Mouse (Mus musculus) heart, postnatal 0 days (tissue): ENCODE data around the gene Gpatch1.
A peak's percentile ranks its signal among the peaks of the same experiment; 100 is the strongest.

Experiments
- CTCF ChIP-seq: IDR thresholded peaks from 2 replicates; pipeline ENCODE4 v1.5.1; 2016; ENCODE audit warnings: antibody characterized with exemption, control low read depth, low read depth
- EP300 ChIP-seq: IDR thresholded peaks from 2 replicates; pipeline ENCODE4 v1.6.1; 2016; ENCODE audit warnings: antibody characterized with exemption, low read depth

DNA sequence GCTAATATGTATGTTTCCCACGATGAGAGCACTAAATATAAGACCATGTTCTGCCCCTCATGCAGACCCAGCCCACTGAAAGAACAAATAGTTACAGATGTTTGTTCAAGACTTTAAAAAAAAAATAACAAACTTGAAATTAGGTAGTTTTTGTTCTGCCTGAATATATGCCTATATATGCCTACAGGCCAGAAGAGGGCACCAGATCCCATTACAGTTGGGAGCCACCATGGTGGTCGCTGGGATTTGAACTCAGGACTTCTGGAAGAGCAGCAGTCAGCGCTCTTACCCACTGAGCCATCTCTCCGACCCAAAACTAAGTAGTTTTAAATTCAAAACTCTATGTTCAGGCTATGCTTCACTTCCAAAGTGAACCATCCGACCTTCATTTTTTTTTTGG lies 20.4 kb downstream of the Gpatch1 start:
- TF ChIP-seq EP300: no peak
- peak; percentile 26; the same call in 1 of the 2 replicates for TF ChIP-seq CTCF
